Mouse (Mus musculus): ENCODE measurements around the gene Mprip.
"Not testable (repeated sequence)": the region's sequence is repeated elsewhere in the genome, so short reads cannot be mapped to it uniquely, and the experiment has no call there.

Gene Mprip

GRCm38 (mm10) chr11:59661005-59661404, at the start of gene Mprip:
Gene Mprip (plus strand): TSS chr11:59661305.
- no peak for DNase-seq (ENCODE audit: low spot score)

GRCm38 (mm10) chr11:59611646-59612045, 49.5 kb upstream of the Mprip start:
- no peak for DNase-seq (ENCODE audit: low spot score)

- no peak for DNase-seq (ENCODE audit: low spot score)
These were observed 47.0 kb upstream of the Mprip start for GRCm38 (mm10) chr11:59614120-59614519.

GRCm38 (mm10) chr11:59616986-59617385, 44.1 kb upstream of the Mprip start:
- not testable (repeated sequence) for DNase-seq (ENCODE audit: low spot score)

DNA sequence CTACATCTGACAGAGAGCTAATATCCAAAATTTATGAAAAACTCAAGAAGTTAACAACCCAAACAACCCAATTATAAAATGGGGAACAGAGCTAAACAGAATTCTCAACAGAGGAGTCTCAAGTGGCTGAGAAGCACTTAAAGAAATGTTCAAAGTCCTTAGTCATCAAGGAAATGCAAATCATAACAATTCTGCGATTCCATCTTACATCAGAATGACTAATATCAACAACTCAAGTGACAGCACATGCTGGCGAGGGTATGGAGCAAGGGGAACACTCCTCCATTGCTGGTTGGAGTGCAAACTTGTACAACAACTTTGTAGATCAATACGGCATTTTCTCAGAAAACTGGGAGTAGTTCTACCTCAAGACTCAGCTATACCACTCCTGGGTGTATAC, 38.9 kb upstream of the Mprip start:
- no peak for DNase-seq (ENCODE audit: low spot score)

- DNase-seq (ENCODE audit: low spot score): peak; percentile 9
These were observed 37.0 kb upstream of the Mprip start for GRCm38 (mm10) chr11:59624017-59624630.

DNA sequence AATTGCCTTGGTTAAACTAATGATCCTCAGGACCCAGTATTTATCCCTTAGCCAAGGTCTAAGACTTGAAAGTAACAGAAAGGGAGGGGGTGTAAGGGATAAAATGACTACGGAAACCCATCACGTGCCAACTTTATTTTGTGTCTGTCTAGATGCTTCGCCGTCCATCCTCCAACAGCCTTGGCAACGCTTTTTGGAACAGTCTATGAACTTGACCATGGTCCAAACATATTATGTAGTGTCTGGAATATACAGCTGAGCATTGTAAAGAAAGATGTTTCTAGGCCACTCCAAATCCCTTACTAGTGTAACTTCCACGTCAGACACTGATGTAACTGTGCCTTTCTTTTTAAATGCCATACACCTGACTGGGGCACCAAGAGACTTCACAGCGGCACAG, 34.9 kb upstream of the Mprip start:
- no peak for DNase-seq (ENCODE audit: low spot score)

DNA sequence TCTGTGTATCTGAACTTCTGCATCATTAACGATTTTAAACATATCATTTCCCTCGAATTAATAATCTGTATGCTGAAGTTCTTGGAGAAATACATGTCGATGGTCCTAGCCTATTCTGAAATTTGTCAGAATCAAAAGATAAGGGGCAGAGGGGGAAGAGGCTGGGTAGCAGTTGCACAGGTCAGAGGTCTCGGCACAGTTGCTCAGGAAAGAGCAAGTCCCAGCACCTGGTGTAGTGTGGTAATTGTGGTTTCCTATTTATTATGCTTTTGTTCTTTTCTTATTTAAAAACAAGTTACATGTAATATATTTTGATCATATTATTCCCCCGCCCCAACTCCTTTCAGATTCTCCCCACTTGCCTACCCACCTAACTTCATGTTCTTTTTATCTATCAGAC, 32.9 kb upstream of the Mprip start:
- no peak for DNase-seq (ENCODE audit: low spot score)

GRCm38 (mm10) chr11:59629871-59630270, 31.2 kb upstream of the Mprip start:
- DNase-seq (ENCODE audit: low spot score): no peak

GRCm38 (mm10) chr11:59631980-59632379, 29.1 kb upstream of the Mprip start:
- DNase-seq (ENCODE audit: low spot score): no peak

DNA sequence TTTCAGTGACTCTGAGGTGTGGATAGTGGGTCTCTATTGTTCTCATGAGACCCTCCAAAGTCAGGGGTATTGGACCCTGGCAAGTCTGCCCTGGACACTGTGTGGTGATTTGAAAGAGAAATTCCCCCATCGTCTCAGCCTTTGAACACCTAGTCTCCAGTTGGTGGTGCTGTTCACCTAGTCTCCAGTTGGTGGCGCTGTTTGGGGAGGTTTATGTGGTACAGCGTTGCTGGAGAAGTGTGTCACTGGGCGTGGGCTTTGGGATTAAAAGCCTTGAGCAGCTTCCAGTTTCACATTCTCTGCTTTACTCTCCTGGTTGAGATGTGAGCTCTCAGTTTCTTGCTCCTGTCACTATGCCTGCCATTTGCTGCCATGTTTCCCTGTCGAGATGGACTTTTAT, 28.1 kb upstream of the Mprip start:
- DNase-seq (ENCODE audit: low spot score): peak; percentile 37

DNA sequence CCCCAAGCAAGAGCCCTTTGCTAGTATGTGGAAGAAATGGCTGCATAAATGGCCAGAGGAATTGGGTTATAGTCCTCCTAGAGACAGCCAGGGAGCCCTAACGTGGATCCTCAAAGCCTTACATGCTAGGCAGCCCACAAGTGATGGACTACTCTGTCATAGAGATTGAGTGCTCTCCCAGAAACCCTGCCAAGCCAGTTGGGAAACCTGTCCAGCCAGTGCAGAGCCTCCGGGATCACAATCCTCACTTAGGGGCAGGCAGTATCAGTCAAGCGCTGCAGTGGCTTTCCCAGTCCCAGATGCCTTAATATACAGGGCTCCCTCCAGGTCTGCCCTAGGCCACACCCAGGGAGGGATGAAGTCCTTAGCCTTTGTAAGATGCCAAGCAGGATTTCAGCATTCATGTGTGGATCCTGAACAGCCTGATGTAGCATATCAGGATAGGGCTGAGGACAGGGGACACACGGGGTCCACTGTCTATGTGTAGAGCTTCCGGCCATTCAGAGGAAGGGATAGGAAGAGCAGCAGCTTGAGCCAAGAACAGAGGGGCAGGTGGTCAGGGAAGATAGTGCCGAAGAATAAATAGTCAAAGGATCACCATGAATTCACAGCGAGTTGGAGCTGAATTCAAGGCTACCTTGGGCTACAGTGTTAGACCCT, 27.0 kb upstream of the Mprip start:
- DNase-seq (ENCODE audit: low spot score): no peak

DNA sequence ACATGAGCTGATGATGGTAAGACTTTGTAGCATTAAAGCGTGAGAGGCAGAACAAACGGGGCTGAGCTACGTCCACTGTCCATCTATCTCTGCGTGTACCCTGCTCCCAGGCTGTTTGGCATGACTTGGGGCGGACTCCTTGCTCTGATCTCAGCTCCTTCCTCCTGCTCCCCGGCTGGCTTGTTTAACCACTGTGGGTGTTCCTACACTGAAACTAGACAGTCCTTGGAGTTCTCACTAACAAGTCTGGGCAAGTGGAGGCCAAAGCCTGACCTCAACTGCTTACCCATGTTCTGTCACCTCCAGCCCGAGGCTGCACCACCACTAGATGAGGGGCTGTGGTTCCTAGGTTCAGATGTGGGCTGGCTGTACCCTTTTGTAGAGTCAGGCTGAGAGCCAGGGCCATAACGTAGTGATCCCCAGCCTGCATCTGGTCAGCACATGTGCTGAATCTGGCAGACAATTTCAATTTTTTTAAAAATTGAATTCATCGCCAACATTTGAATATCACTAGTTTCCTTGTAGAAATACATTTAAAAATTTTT, 25.8 kb upstream of the Mprip start:
- DNase-seq (ENCODE audit: low spot score): no peak

DNA sequence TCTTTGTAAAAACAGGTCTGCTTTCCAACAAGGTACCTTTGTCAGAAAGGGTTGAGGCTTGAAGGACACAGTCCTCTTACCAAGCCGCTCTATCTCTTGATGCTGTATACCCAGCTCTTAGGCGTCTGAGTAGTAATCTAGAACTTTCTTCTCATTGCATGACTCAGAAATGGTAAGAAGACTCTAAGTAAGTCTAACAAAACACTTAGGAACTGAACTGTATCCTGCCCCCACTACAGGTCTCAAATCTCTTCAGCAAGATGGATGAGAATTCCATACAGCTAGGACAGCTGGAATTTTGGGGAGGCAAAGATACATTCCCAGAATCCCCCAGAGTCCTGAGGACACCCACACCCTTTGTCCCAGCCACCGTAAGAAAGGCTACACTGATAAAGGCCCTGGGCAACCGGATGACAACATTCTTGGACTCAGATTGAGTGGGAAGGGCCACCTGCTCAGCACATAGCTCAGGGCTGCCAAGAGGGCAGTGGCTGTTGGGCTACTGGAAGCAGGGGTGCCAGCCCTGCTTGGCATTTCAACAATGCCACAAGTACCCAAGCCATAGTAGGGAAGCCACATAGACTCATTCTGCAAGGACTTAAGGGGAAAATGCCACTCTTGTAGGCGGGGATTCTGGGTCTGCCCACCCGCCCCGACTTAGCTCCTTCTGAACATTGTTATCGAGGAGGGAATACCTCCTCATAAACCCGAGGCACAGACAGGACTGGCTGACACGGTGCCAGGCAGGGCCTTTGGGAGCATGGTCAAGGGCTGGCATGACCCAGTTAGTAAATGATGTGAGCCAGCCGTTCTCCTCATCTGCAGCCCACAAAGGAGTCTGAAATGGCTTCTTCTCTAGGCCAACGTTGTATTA, 25.0 kb upstream of the Mprip start:
- no peak for DNase-seq (ENCODE audit: low spot score)

GRCm38 (mm10) chr11:59636695-59637414, 24.2 kb upstream of the Mprip start:
- no peak for DNase-seq (ENCODE audit: low spot score)

DNA sequence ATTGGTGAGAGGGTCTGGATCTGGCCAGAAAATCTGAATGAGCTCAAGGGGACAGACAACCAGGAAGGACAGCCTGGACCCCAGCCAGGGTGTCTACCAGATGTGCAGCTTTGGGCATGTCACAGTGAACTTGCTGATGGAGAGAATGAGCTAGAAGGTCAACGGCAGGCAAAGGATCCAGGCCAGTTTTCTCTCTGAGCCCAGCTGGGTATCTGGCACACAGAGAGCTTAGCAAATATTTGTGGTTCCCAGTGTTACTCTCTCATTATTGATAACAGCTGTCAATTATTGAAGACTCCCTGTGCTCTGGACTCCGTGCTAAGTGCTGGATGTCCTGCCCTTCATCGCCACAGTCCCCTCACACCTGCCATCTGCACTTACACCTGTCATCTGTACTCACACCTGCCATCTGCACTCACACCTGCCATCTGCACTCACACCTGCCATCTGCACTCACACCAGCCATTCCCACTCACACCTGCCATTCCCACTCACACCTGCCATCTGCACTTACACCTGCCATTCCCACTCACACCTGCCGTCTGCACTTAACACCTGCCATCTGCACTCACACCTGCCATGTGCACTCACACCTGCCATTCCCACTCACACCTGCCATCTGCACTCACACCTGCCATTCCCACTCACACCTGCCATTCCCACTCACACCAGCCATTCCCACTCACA, 21.0 kb upstream of the Mprip start:
- DNase-seq (ENCODE audit: low spot score): no peak

DNA sequence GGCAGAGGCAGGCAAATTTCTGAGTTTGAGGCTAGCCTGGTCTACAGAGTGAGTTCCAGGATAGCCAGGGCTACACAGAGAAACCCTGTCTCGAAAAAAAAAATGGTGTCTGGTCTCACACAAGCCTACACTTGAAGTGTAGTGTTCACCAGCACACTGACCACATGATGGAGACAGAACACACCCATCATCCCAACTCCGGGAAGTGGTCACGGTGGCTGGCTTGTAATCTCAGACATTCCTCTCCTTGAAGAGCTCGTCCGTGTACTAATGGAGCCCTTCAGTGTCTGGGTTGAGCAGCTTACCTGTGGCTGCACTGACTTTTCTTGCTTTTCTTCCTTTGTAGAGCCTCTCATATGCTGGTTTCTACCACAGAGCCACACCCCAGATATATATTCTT, 19.9 kb upstream of the Mprip start:
- DNase-seq (ENCODE audit: low spot score): no peak

GRCm38 (mm10) chr11:59642420-59642819, 18.7 kb upstream of the Mprip start:
- DNase-seq (ENCODE audit: low spot score): no peak

DNA sequence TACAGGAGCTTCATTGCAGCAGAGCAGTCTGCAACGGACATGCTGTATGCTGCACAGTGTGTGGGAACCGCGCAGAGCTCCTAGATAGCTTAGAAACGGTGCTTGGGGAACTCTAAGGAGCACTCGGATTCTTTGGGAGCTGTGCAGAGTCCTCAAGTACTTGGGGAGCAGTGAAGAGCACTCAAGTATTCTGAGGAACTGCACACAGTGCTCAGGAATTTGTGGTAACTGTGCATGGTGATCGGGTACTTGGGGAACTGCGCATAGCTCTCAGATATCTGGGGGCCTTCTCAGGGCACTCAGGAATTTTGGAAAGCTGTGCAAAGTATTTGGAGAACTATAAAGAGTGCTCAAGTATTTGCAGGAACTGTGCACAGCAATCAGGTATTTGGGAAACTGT, 16.1 kb upstream of the Mprip start:
- DNase-seq (ENCODE audit: low spot score): no peak

DNA sequence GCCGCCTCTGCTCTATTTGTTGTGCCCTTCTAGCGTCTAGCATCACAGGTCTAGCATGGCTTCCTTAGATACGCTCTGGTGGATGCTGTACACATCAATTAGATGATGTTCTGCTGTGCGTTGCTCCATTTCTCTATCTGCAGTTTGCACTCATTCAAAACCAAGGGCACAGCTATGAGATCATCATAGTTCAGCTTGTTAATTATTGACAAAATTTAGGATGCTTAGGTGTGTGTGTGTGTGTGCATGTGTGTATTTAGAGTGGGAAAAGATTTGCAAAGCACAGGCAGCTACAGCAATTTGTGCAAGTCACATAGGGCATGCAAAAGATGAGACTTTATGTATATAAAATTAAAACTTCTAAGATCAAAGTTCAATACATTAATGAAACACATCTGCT, 12.0 kb upstream of the Mprip start:
- DNase-seq (ENCODE audit: low spot score): no peak

DNA sequence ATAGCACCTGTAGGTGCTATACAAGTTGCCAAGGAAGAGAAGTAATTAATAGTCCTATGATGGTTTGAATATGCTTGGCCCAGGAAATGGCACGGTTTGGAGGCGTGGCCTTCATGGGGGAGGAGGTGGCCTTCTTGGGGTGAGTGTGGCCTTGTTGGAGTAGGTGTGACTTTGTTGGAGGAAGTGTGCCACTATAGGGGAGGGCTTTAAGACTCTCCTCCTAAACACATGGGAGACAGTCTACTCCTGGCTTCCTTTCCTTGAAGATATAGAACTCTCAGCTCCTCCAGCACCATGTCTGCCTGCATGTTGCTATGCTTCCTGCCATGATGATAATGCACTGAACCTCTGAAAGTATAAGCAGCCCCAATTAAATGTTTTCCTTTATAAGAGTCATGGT, 8.1 kb upstream of the Mprip start:
- DNase-seq (ENCODE audit: low spot score): no peak

DNA sequence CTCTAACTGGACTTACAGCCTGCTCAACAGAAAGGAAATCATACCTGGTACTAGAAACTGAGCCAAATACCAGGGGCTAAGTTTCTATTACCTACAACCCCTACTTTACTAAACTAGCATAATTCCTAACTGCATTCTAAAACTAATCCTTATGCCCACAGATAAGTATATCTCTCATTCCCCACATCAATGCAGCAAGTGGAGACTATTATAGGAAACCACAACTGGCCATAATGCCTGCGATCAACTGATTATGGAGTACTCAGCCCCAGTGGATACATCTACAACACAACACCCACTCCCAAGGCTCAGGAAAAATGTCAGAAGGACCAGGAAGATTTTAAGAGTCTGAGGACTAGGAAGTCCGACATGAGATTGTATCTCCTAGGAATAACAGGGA, 7.6 kb upstream of the Mprip start:
- DNase-seq (ENCODE audit: low spot score): no peak
